Mouse (Mus musculus) urinary bladder, postnatal 0 days (tissue): ENCODE measurements around the gene B3gntl1. TPM values are rescaled to one million over a fixed set of nuclear protein-coding genes. Genes with fewer than 3 reads are reported as not detected.

Source experiments
- polyA plus RNA-seq: library from polyadenylated mRNA; unstranded; fragments of >200 nt; fragmentation: Nextera tagmentation; extraction: Ambion mirVana; gene quantifications from 2 replicates; pipeline ENCODE4 v1.2.1, GENCODE M21; 2015

The B3gntl1 gene
- 4.0 TPM in 2 replicates for polyA plus RNA-seq

DNA sequence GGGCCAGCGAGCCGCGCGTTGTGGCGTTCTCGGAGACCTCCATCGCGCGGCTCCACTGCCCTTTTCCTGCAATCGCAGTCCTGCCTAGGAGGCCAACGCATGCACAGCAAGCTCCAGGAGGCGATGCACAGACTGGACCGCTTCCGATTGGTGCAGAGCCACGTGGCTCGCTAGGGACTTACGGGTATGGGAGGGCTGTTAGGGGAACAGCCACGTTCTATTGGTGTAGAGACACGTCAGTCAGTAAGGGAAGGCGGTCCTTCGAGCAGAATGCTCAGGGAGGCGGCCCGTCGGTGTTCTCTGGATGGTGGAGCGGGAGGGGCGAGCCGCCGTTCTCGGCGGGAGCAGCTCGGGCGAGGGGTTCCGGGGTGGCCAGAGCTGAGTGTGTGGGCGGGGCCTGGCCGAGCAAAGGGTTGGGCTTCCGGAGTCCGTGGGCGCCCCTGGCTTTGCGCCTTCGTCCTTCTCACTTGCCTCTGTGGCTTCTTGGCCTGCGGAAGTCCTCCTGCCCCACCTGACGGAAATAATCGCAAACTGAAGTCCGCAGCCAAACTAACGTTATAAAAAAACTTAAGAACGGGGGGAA lies at the start of gene B3gntl1:
B3gntl1 (minus strand) TSS at position 164 of the 583 bp plus-strand sequence.

GRCm38 (mm10) chr11:121701244-121701643 lies 28.3 kb upstream of the B3gntl1 start, which contains the start of gene Metrnl:
Gene Metrnl, plus strand, starts transcription at chr11:121701544.

Other genes with a start within 250 kb of the B3gntl1 start
- gene Fn3k, start 238.2 kb downstream of the B3gntl1 start, polyA plus RNA-seq, result 0.11 TPM in 1 of 2 replicates, not detected in the other
- gene Tbcd, start 221.2 kb downstream of the B3gntl1 start, polyA plus RNA-seq, result 31.2 and 32.0 TPM in 2 replicates
- gene Zfp750, start 153.8 kb downstream of the B3gntl1 start, polyA plus RNA-seq, result 7.0 and 8.5 TPM in 2 replicates
- 33.9 and 48.7 TPM in 2 replicates for gene Metrnl, start 28.4 kb upstream of the B3gntl1 start, polyA plus RNA-seq
- not detected in 2 replicates for gene Ptchd3, start 157.1 kb upstream of the B3gntl1 start, polyA plus RNA-seq